Mouse (Mus musculus): ENCODE results near the gene Mars.
"Not testable (repeated sequence)": the region's sequence is repeated elsewhere in the genome, so short reads cannot be mapped to it uniquely, and the experiment has no call there.

Gene Mars

DNA sequence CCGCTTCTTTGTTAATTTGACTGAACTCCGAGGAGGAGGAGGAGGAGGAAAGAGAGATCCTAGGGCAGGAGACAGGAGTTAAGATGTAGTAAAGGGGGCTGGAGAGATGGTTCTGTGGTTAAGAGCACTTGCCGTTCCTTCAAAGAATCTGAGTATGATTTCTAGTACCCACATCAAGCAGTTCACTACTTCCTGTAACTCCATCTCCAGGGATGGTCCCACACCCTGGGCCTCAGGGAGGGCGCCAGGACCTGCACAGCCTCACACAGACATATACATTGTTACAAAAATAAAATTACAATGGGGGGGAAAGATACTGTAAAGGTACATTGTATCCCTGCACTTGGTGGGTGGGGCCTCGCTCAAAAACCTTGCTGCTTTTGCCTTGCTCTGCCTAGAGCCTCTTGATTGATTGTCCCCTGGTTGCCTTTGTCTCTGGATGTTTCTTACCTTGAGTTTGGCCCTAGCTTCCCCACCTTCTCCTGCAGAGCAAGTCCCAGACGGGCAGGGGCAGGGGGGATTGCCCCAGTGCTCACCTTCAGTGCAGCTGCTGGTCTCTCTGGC lies 26.0 kb upstream of the Mars start:
- DNase-seq (ENCODE audit: low read depth, low spot score): no peak

DNA sequence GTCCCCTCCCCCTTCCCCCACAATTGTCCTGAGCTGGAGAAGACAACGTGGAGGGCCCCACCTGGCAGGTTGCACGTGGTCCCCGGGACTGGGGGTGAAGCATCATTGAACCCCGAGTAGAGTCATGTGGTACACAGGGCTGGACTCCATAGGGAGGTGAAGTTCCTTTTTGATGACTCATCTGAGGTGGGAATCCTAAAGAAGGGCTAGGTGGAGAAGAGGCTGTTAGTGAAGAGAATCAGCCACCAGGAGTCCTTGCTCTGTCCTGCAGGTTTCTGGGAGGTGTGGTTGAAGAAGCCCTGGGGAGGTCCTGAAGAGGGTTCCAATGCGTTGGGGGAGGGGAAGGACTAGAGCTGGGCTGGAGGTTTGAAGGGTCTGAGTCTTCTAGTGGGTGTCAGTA lies 25.4 kb upstream of the Mars start:
- DNase-seq (ENCODE audit: low read depth, low spot score): peak; percentile 77

DNA sequence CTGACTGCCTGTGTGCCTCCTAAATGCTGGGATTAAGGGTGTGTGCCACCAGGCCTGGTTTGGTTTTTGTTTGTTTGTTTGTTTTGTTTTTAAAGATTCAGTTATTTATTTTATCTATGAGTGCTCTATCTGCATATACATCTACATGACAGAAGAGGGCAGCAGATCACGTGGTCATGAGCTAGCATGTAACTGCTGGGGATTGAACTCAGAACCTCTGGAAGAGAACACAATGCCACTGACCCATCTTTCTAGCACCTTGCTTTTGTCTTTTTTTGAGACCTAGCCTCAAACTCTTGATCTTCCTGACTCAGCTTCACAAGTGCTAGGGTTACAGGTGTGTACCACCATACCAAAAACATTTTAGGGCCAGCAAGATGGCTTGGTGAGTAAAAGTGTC lies 23.7 kb upstream of the Mars start:
- no peak for DNase-seq (ENCODE audit: low read depth, low spot score)

DNA sequence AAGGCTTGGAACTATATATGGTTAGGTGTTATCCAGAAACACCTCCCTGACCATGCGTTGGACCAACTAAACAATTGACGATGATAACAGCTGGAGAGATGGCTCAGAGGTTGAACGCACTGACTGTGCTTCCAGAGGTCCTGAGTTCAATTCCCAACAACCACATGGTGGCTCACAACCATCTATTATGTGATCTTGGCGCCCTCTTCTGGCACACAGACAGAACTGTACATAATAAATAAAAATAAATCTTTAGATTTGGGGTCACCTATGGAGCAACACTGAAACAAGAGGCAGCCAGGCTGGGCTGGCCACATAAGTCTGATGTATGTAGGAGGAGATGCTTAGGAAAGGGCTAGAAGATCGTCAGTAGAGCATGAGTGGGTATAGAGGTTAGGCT lies 21.6 kb upstream of the Mars start:
- no peak for DNase-seq (ENCODE audit: low read depth, low spot score)

DNA sequence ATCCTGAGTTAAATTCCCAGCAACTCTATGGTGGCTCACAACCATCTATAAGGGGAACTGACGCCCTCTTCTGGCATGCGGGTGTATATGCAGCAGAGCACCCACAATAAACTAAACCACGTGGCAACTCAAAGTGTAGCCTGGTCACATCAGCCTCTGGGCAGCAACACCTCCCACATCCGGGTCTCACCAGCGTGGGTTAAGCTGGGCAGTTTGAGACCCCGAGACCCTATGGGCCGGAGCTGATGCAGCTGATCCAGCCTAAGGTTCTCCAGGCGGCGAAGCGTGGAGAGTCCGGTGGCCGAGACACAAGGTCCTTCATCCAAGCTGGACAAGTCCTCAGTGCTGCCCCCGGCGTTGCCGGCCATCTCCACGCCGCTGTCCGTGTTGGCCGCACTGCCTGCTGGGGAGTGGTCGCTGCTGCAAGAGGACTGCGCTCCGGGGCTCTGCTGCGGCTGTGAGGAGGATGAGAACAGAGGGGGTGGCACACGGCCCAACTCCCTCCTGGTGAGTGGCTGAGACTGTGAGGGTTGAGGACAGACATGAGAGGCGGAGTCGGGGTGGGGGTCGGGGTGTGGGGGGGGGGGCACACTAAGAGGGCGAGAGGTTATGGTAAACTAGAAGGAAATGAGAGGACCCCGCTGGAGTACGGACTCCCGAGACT lies 20.8 kb upstream of the Mars start:
- peak; percentile 84 for DNase-seq (ENCODE audit: low read depth, low spot score)

DNA sequence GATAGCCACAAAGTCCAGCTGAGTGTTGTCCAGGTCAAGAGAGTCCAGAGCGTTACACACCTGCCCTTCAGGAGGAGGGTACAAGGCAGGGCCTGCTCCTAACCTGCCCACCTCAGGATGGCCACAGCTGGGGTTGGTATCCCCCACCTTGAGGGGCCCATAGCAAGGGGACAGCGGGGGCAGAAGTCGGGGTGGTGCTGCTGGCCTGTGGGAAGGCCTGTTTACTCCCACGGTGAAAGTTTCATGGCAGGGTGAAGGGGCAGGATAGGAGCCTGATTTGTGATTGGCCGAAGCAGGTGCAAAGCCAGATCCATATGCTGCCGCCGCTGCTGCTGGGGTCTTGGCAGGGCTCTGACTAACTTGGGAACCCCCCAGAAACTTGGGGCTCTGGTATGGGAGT lies 18.6 kb upstream of the Mars start:
- no peak for DNase-seq (ENCODE audit: low read depth, low spot score)

DNA sequence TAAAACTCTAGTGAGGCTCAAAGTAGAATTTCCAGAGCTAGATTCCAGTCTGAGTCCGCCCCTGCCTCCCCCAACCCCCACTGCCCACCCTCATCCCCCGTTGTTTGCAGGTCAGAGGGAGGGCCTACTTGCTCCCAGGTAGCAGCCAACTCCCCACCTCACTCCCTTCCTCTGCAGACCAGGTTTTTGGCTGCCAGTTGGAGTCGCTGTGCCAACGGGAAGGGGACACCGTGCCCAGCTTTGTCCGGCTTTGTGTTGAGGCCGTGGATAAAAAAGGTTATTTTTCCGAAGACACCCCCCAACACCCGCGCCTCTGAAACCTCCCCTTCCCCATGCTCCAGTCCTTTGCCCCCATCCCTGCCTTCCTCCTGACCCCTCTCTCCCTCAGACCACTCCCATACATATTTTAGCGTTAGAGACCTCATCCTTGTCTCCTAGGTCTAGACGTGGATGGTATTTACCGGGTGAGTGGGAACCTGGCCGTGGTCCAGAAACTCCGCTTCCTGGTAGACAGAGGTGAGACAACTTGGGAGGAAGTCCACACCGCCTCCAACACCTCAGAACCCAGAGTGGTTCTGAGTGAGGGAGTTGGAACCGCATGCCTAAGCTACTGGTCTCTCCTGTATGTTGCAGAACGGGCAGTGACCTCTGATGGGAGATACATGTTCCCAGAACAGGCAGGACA lies 16.0 kb upstream of the Mars start:
- no peak for DNase-seq (ENCODE audit: low read depth, low spot score)

DNA sequence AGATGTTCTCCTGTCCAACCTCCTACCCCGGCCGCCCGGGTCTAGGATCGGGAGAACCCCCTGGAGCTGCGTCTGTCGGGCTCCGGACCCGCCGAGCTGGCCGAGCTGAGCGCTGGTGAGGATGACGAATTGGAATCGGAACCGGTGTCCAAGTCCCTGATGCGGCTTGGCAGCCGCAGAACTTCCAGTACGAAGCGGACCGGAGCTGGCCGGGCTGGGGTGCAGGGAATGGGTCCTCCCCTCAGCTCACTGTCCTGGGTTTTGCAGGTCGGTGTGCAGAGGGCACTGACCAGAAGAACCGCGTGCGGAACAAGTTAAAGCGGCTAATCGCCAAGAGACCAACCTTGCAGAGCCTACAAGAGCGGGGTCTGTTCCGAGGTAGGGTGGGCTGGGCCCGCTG lies 15.2 kb upstream of the Mars start:
- DNase-seq (ENCODE audit: low read depth, low spot score): no peak

DNA sequence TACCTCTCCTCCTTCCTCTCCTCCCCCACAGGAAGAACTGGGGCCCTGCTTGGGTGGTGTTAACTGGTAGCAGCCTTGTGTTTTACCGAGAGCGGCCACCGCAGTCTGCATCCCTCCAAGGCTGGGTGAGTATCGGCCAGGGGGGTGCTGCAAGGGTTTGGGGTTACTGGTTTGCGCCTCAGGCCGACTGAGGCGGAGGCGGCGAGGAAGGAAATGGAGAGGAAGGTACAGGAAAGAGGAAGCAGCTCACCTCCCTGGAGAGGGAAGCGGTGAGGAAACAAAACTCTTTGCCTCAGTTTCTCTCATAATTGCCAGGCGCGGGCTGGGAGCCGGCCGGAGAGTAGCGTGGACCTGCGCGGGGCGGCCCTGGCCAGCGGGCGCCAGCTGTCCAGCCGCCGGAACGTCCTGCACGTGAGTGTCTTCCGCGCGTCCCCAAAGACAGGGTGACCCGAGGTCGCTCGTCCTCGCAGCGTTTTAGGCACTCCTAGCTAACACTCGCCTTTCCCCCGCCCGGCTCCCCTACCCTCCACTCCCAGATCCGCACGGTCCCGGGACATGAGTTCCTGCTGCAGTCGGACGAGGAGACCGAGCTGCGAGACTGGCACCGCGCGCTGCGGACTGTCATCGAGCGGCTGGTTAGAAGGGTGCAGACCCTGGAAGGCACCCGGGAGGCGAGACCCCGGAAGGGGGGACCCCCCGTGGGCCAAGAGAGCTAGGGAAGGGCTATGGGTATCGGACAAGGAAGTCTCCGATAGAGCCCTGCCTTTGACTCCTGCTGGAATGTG lies 14.6 kb upstream of the Mars start:
- no peak for DNase-seq (ENCODE audit: low read depth, low spot score)

DNA sequence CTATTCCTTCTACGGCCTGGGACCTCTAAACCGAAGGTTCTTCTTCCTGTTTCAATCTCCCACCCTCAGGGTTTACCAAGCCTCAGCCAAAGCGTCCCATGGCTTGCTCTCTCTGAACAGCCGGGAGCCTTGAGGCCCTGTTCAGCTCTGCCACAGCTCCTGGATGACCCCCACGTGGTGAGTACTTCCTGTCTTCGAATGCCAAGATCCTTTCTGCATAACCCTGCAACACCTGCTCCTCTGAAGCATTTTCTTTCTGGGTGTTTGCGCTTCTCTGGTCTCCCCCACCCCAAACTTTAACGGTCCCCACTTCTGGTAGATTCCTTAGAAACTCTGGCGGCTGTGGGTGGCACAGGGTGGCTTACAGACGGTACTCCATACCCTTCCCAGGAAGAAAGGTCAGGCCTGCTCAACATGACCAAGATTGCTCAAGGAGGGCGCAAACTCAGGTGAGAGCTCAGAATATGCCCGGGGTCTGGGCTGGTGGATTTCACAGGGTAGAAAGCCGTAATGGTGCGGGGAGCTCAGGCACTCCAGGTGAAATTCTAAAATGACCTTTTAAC lies 13.9 kb upstream of the Mars start:
- peak; percentile 52 for DNase-seq (ENCODE audit: low read depth, low spot score)

DNA sequence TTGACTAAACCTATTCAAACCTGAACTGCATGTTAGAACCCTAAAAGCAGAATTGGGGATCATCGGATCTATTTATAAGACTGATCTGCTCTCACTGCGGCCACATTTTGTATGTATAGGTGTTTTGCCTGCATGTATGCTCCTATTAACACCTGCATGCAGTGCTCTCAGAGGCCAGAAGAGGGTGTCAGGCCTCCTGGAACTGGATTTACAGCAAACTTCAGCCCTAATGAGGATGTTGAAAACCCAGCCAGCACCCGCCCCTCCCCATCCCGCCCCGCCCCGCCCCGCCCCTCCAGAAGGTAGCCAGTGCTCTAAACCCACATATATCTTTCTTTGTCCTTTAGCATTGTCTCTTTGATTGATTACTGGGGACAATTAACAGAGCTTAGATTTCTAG lies 12.9 kb upstream of the Mars start:
- peak; percentile 91 for DNase-seq (ENCODE audit: low read depth, low spot score)

DNA sequence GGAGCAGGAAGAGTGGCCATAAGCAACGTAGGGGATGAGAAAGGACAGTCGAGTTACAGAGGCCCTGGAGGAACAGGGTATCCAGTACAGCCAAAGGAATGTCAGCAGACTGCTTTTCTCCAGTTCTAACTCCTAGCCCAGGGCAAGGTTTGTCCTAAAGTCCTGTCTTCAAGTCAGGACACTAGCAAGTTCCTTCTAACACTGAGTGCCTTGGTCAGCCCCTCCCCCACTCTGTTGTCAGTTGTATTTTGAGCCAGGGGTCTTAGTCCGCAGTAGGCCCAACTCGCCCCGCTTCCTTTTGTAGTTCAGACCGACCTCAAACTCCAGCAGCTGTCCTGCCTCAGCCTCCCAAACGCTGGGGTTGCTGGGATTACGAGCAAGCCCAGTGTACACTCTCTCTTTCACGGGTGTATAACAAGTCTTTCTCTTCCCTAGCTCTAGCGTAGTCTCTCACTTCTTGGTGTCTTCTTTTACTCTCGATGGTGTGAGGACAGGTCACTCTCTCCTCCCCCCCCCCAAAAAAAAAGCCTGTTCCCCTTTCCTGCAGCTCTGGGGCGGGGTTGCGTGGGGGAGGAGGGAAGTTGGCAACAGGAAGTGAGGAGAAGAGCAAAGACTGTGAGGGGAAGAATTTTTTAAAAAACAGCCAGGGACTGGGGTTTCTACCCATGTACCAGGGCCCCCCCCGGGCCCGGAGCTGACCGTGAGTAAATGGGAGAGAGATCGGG lies 11.7 kb upstream of the Mars start:
- DNase-seq (ENCODE audit: low read depth, low spot score): peak; percentile 46

DNA sequence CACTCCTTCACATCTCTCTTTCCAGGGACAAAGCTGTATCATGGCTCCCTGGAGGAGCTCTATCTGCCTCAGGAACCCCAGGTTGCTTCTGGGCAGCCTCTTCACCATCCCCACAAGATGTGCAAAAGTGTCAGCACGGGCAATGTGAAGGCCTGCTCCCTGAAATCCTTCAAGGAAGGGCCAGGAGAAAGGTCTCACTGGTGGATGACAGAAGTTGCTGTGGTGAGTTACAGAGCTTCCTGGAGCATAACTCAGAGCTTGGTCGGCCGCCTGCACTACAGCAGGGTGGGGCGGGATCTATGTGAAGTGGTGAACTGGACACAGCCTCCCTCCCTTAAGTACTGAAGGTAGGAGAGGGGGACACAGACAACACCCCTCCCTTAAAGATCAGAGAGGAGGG lies 11.1 kb upstream of the Mars start:
- DNase-seq (ENCODE audit: low read depth, low spot score): no peak

DNA sequence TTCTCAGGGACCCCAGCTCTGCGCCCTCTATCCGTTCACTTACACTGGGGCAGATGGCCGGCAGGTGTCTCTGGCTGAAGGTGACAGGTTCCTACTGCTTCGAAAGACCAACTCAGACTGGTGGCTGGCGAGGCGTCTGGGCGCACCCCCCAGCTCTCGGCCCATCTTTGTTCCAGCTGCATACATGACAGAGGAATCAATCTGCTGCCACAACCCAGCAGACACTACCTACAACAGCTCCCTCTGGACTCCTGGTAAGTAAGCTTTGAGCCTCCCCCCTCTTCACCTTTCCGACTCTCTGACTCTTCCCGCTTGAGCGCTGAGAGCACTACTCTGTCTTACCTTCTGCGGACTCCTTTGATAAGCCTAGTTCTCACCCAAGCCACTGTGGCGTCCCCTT lies 10.6 kb upstream of the Mars start:
- DNase-seq (ENCODE audit: low read depth, low spot score): no peak

DNA sequence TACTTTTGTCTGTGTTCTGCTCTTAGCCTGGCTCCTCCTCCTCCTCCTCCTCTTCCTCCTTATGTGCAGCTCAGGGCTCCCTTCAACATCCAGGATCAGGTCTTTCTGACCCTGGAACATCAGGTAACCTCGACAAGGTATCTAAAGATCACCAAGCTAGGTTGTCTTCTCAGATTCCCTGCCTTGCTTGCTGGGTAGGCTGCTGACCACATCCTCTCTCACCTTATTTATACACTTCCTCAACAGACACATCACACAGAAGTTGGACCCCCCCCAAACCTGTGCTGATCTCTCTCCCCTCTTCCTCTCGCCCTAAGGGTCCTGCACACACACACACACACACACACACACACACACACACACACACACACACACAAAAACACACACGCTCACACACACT lies 10.0 kb upstream of the Mars start, which contains the start of gene Arhgap9:
Arhgap9 (plus strand) TSS at position 344 of the 400 bp plus-strand sequence.
- DNase-seq (ENCODE audit: low read depth, low spot score): no peak

DNA sequence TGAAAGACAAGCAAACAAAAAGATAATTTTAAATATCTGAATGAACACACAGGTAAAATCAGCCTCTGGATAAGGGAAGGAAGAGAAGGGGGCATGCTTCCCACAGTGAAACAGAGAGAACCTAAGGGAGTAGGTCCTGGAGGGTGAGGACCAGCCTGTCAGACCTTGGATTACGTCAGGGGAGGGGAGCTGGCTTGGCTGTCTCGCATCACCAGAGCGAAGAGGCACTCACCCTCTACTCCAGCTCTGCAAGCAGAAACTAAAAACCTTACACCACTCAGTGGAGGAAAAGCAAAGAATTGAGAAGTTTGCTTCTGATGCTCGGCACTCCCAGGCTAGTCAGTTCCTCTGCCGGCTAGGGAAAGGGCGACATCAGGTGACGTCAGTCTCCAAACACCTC lies 8.4 kb upstream of the Mars start:
- DNase-seq (ENCODE audit: low read depth, low spot score): no peak

DNA sequence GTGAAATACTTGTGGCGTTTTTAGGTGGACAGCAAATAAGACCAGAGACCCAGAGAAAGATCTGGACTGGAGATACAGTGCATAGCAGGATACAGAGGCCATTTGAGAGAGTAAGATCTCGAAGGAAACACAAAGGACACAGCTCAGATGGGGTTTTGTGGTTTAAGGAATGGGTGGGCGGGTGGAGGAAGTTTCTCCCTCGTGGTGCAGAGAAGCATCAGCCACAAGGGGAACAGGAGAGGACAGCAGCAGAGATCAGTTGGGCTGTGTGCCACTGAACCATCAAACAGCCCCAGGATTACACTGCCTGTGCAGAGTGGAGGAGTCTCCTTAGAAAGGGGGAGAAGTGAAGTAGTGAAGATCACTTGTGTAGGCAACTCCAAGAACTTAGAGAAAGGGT lies 6.4 kb upstream of the Mars start:
- no peak for DNase-seq (ENCODE audit: low read depth, low spot score)

DNA sequence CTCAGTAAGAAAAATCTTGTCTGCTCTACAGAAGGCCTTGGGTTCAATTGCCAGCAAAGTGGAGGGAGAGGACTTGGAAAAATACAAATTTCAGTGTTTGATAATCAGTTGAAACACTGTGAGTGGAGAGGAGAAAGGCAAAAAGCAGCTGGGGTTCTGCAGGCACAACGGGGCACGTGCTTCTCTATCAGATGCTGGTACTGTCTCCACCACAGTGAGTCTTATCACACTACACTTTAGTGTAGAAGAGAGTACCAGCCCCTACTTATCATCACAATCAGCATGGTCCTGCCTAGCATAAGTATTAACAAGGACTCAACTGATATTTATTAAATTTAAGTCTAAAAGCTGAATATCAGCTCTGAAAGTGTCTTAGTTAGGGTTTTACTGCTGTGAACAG lies 5.7 kb upstream of the Mars start:
- no peak for DNase-seq (ENCODE audit: low read depth, low spot score)

DNA sequence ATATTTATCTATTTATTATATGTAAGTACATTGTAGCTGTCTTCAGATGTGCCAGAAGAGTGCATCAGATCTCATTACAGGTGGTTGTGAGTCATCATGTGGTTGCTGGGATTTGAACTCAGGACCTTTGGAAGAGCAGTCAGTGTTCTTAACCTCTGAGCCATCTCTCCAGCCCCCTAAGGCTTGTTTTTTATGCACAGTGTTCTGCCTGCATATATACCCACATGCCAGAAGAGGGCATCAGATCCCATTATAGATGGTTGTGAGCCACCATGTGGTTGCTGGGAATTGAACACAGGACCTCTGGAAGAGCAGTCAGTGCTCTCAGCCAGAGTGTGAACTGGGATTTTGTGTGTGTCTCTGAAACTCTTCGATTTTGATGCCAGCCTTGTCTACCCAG lies 3.4 kb upstream of the Mars start:
- DNase-seq (ENCODE audit: low read depth, low spot score): peak; percentile 52

DNA sequence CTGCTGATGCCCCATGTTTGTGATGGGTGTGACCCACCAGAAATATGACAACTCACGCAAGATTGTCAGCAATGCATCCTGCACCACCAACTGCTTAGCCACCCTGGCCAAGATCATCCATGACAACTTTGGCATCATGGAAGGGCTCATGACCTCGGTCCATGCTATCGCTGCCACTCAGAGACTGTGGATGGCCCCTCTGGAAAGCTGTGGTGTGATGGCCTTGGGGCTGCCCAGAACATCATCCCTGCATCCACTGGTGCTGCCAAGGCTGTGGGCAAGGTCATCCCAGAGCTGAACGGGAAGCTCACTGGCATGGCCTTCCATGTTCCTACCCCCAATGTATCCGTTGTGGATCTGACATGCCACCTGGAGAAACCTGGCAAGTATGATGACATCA lies 1.9 kb upstream of the Mars start:
- not testable (repeated sequence) for DNase-seq (ENCODE audit: low read depth, low spot score)

DNA sequence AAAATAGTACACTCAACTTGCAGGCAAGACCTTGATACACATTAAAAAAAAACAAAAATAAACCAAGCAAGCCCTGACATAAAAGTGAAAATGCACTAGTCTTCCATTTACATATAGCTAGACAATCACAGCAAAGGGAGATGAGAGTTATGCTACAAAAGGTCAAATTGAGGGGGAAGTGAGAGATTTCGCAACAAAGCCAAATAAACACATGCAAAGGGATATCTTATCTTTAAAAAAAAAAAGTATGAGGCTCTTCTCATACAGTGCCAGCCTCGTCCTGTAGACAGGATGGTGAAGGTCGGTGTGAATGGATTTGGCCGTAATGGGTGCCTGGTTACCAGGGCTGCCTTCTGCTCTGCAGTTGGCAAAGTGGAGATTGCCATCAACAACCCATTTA lies 1.3 kb upstream of the Mars start:
- no peak for DNase-seq (ENCODE audit: low read depth, low spot score)

DNA sequence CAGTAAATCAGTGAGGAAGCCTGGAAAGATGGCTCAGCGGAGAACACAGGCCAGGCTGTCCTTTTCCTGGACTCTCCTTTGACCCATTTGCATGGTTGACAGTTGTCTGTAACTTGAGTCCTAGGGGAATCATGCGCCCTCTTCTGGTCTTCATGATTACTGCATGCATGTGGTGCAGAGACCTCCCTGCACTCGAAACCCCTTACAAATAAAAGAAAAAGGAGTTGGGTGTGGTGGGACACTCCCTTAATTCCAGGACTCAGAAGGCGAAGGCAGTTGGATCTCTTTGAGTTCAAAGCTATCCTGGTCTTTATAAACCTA lies 730 bp upstream of the Mars start:
- DNase-seq (ENCODE audit: low read depth, low spot score): peak; percentile 98
